Mouse (Mus musculus): ENCODE measurements around the gene Tbk1. TPM values are rescaled to one million over a fixed set of nuclear protein-coding genes. Genes with fewer than 3 reads are reported as not detected.

The Tbk1 gene
- polyA plus RNA-seq, 1 experiment from 2014 or later = 29.8 TPM

- no peak overlapping the region for H3K27ac ChIP-seq (ENCODE audit: low read depth, low read length)
Observed at GRCm38 (mm10) chr10:121509751-121510643, 76.6 kb downstream of the Tbk1 start.

DNA sequence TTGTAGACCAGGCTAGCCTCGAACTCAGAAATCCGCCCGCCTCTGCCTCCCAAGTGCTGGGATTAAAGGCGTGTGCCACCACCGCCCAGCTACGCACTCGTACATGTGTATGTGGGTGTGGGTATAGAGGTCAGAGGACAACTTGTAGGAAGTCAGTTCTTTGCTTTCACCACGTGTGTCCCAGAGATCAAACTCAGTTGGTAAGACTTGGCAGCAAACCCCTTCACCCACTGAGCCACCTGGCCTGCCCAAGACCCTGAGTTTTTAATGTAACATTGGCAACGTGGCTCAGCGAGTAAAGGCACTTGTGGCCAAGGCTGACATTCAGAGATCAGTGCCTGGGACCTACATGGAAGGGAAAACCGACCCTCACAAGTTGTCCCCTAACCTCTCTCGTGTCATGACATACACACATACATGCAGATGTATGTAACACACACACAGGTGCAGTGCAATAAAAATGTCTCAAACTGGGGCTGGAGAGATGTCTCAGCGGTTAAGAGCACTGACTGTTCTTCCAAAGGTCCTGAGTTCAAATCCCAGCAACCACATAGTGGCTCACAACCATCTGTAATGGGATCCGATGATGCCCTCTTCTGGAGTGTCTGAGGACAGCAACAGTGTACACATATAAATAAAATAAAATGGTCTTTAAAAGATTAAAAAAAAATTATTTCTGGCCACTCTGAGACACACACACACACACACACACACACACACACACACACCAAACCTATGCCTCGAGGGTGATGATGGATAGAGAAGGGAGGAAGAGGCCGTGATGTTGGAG is 78.6 kb downstream of the Tbk1 start:
- Histone ChIP-seq H3K27me3 (replicated peaks; ENCODE audit: control insufficient read depth, insufficient read depth, low read length) (no peaks in the 10 kb centered on the region), H3K4me3 (ENCODE audit: low read length) (no peak overlapping the region), H3K9me3 (ENCODE audit: control insufficient read depth, low read length) (no peaks in the 10 kb centered on the region), H3K4me2 (ENCODE audit: low read length) (no peak overlapping the region), H3K36me3 (ENCODE audit: control insufficient read depth, insufficient read depth, low read length) (no peaks in the 10 kb centered on the region), H3K9ac (ENCODE audit: low read depth, low read length) (no peak overlapping the region), H3K4me1 (ENCODE audit: control insufficient read depth, insufficient read depth, low read depth, low read length) (peaks cover 18% of the 10 kb centered on the region), H3K27ac (ENCODE audit: low read depth, low read length) (no peak overlapping the region)
- no peak for ATAC-seq
- 93% methylated on average over 16 of the region's 16 CpGs for WGBS

More at GRCm38 (mm10) chr10:121509751-121510643, 76.6 kb downstream of the Tbk1 start:
- H3K4me2 ChIP-seq (ENCODE audit: low read length) = peak overlapping the region; percentile 22; the same call in 1 of the 2 replicates
- H3K27me3 ChIP-seq (replicated peaks; ENCODE audit: control insufficient read depth, insufficient read depth, low read length) = no peaks in the 10 kb centered on the region
- no peak overlapping the region for H3K4me3 ChIP-seq (ENCODE audit: low read length)
- 32% methylated on average over 24 of the region's 24 CpGs for WGBS
- H3K9ac ChIP-seq (ENCODE audit: low read depth, low read length) = no peak overlapping the region; the same call in 1 of the 2 replicates
- peaks cover 14% of the 10 kb centered on the region for H3K4me1 ChIP-seq (ENCODE audit: control insufficient read depth, insufficient read depth, low read depth, low read length)
- no peak for ATAC-seq
- no peaks in the 10 kb centered on the region for H3K9me3 ChIP-seq (ENCODE audit: control insufficient read depth, low read length)
- H3K36me3 ChIP-seq (ENCODE audit: control insufficient read depth, insufficient read depth, low read length) = no peaks in the 10 kb centered on the region

DNA sequence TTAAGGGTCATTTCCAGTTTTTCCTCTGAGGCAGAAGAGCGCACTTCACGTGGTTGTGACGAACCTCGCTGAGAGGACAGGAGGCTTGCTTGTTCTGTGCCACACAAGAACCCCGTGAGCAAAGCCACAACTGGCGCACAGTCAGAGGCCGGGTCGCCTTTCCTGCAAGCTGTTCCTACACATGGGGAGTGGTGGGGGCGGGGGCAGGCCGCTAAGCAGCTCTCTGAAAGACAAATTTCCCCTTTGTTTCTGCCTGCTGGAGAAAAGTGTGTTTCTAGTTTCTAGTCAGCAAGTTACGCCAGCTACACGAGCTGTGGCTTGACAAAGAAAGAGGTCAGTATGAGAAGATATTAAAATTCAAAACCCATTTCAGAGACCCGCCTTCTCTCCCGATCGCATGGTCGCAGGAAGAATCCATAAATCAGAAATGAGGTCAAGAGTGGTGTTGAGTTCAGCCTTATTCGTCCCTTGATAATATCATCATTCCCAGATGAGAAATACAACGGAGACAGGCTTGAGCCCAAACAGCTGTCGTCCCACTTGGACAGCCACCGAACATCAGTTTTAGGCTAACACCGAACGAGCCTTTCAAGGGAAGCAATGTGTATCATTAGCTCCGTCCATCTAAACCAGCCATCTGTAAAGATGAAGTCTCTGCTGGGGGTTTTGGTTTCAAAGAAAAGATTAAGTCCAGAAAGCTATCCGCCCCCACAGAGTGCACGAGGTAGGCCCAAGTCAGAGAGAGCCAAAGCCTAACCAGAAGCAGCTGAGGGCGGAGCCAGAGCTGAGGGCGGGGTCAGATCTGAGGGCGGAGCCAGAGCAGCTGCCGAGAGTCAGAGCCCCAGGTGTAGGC is 79.6 kb downstream of the Tbk1 start:
- ATAC-seq = no peak
- H3K4me3 ChIP-seq (ENCODE audit: low read length) = no peak overlapping the region
- H3K27ac ChIP-seq (ENCODE audit: low read depth, low read length) = no peak overlapping the region; the same call in 1 of the 2 replicates
- no peaks in the 10 kb centered on the region for H3K9me3 ChIP-seq (ENCODE audit: control insufficient read depth, low read length)
- H3K4me2 ChIP-seq (ENCODE audit: low read length) = no peak overlapping the region
- 33% methylated on average over 29 of the region's 29 CpGs for WGBS
- H3K36me3 ChIP-seq (ENCODE audit: control insufficient read depth, insufficient read depth, low read length) = no peaks in the 10 kb centered on the region
- no peak overlapping the region for H3K9ac ChIP-seq (ENCODE audit: low read depth, low read length)
- H3K4me1 ChIP-seq (ENCODE audit: control insufficient read depth, insufficient read depth, low read depth, low read length) = peaks cover 18% of the 10 kb centered on the region
- H3K27me3 ChIP-seq (replicated peaks; ENCODE audit: control insufficient read depth, insufficient read depth, low read length) = no peaks in the 10 kb centered on the region

GRCm38 (mm10) chr10:121505929-121506328 is 80.7 kb downstream of the Tbk1 start:
- peaks cover 18% of the 10 kb centered on the region for H3K4me1 ChIP-seq (ENCODE audit: control insufficient read depth, insufficient read depth, low read depth, low read length)
- H3K27me3 ChIP-seq (replicated peaks; ENCODE audit: control insufficient read depth, insufficient read depth, low read length) = no peaks in the 10 kb centered on the region
- H3K9me3 ChIP-seq (ENCODE audit: control insufficient read depth, low read length) = no peaks in the 10 kb centered on the region
- H3K4me2 ChIP-seq (ENCODE audit: low read length) = peak overlapping the region; percentile 64
- peak overlapping the region; percentile 39 for H3K4me3 ChIP-seq (ENCODE audit: low read length)
- no peak for ATAC-seq
- H3K9ac ChIP-seq (ENCODE audit: low read depth, low read length) = peak overlapping the region; percentile 49
- H3K36me3 ChIP-seq (ENCODE audit: control insufficient read depth, insufficient read depth, low read length) = no peaks in the 10 kb centered on the region
- WGBS = 46% methylated on average over 7 of the region's 7 CpGs
- H3K27ac ChIP-seq (ENCODE audit: low read depth, low read length) = peak overlapping the region; percentile 82

- 13% methylated on average over 35 of the region's 35 CpGs for WGBS
- Histone ChIP-seq H3K4me3 (ENCODE audit: low read length) (peak overlapping the region; percentile 39), H3K36me3 (ENCODE audit: control insufficient read depth, insufficient read depth, low read length) (no peaks in the 10 kb centered on the region), H3K9me3 (ENCODE audit: control insufficient read depth, low read length) (no peaks in the 10 kb centered on the region), H3K27me3 (replicated peaks; ENCODE audit: control insufficient read depth, insufficient read depth, low read length) (no peaks in the 10 kb centered on the region), H3K27ac (ENCODE audit: low read depth, low read length) (peak overlapping the region; percentile 82), H3K4me2 (ENCODE audit: low read length) (peak overlapping the region; percentile 64), H3K4me1 (ENCODE audit: control insufficient read depth, insufficient read depth, low read depth, low read length) (peaks cover 17% of the 10 kb centered on the region), H3K9ac (ENCODE audit: low read depth, low read length) (peak overlapping the region; percentile 49)
- peak; percentile 95 for ATAC-seq
Observed at GRCm38 (mm10) chr10:121504973-121505911, 81.3 kb downstream of the Tbk1 start.

DNA sequence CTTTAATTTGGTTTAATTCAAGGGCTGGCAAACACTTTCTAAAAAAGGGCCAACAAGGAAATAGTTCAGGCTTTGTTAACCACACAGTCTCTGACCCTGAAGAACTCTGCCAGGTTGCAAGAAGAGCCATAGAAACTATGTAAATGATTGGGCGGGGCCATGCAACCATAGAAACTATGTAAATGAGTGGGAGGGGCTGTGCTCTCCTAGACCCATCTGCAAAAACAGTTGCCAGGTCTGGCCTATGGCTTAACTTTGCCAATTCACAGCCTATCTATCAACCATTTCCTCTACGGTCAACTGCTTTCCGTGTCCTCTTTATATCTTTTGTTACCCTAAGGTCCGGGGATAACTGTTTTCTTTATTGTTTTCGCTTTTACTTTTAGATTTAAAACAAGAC is 85.4 kb downstream of the Tbk1 start:
- no peak; the same call in 1 of the 2 replicates for ATAC-seq
- Histone ChIP-seq H3K9ac (ENCODE audit: low read depth, low read length) (no peak overlapping the region), H3K4me2 (ENCODE audit: low read length) (no peak overlapping the region), H3K36me3 (ENCODE audit: control insufficient read depth, insufficient read depth, low read length) (no peaks in the 10 kb centered on the region), H3K27me3 (replicated peaks; ENCODE audit: control insufficient read depth, insufficient read depth, low read length) (no peaks in the 10 kb centered on the region), H3K4me1 (ENCODE audit: control insufficient read depth, insufficient read depth, low read depth, low read length) (peaks cover 8% of the 10 kb centered on the region), H3K27ac (ENCODE audit: low read depth, low read length) (no peak overlapping the region), H3K9me3 (ENCODE audit: control insufficient read depth, low read length) (no peaks in the 10 kb centered on the region), H3K4me3 (ENCODE audit: low read length) (no peak overlapping the region)
- WGBS = 43% methylated on average over 5 of the region's 5 CpGs

DNA sequence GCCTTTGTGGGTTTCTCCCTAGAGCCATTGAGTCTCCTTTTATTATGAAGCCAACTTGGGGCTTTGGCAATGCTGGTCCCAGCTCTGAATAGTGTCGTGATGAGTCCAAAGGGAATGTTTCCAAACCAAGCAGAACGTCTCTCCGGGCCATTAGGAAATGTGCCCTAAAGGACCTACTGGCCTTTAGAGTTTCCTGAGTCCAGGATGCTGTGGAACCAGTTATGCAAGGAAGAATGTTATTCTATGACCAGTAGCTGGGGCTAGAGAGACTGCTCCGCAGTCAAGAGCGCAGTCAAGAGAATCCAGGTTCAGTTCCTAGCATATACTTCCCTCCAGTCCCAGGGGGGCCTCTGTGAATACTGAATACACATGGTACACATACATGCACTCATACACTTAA is 86.6 kb downstream of the Tbk1 start:
- no peaks in the 10 kb centered on the region for H3K27me3 ChIP-seq (replicated peaks; ENCODE audit: control insufficient read depth, insufficient read depth, low read length)
- H3K9ac ChIP-seq (ENCODE audit: low read depth, low read length) = no peak overlapping the region
- H3K4me2 ChIP-seq (ENCODE audit: low read length) = no peak overlapping the region
- H3K27ac ChIP-seq (ENCODE audit: low read depth, low read length) = no peak overlapping the region
- H3K4me3 ChIP-seq (ENCODE audit: low read length) = no peak overlapping the region
- peak; percentile 24; the same call in 1 of the 2 replicates for ATAC-seq
- H3K9me3 ChIP-seq (ENCODE audit: control insufficient read depth, low read length) = no peaks in the 10 kb centered on the region
- peaks cover 4% of the 10 kb centered on the region for H3K4me1 ChIP-seq (ENCODE audit: control insufficient read depth, insufficient read depth, low read depth, low read length)
- no peaks in the 10 kb centered on the region for H3K36me3 ChIP-seq (ENCODE audit: control insufficient read depth, insufficient read depth, low read length)
- WGBS = 80% methylated on average over 5 of the region's 5 CpGs

- WGBS = 63% methylated on average over 2 of the region's 2 CpGs
- no peak overlapping the region for H3K4me3 ChIP-seq (ENCODE audit: low read length)
- H3K27ac ChIP-seq (ENCODE audit: low read depth, low read length) = no peak overlapping the region
- H3K36me3 ChIP-seq (ENCODE audit: control insufficient read depth, insufficient read depth, low read length) = no peaks in the 10 kb centered on the region
- no peak overlapping the region for H3K4me2 ChIP-seq (ENCODE audit: low read length)
- H3K4me1 ChIP-seq (ENCODE audit: control insufficient read depth, insufficient read depth, low read depth, low read length) = no peaks in the 10 kb centered on the region
- H3K9me3 ChIP-seq (ENCODE audit: control insufficient read depth, low read length) = no peaks in the 10 kb centered on the region
- H3K27me3 ChIP-seq (replicated peaks; ENCODE audit: control insufficient read depth, insufficient read depth, low read length) = no peaks in the 10 kb centered on the region
- ATAC-seq = no peak
- H3K9ac ChIP-seq (ENCODE audit: low read depth, low read length) = no peak overlapping the region
Observed at GRCm38 (mm10) chr10:121499063-121499462, 87.5 kb downstream of the Tbk1 start.

Data from hindbrain, embryonic 16.5 days (tissue).